Mouse (Mus musculus): ENCODE data around the gene Pdcl3. TPM values are rescaled to one million over a fixed set of nuclear protein-coding genes. Genes with fewer than 3 reads are reported as not detected.

Gene Pdcl3
- polyA plus RNA-seq (2015; fragmentation: Nextera tagmentation; extraction: Ambion mirVana) = 161 and 168 TPM in 2 replicates

GRCm38 (mm10) chr1:38985308-38985707 is at the start of gene Pdcl3:
Gene Pdcl3 (plus strand): TSS chr1:38985608.

GRCm38 (mm10) chr1:38938849-38939248 is 46.6 kb upstream of the Pdcl3 start, which contains the start of gene Nms:
Gene Nms (plus strand): TSS chr1:38939149.

Other genes starting within 250 kb of the Pdcl3 start
- 1.7 and 3.7 TPM in 2 replicates for gene Lonrf2, start 148.9 kb upstream of the Pdcl3 start, polyA plus RNA-seq (2015; fragmentation: Nextera tagmentation; extraction: Ambion mirVana)
- 4.5 and 6.5 TPM in 2 replicates for gene Chst10, start 87.4 kb upstream of the Pdcl3 start, polyA plus RNA-seq (2015; fragmentation: Nextera tagmentation; extraction: Ambion mirVana)
- gene Nms, start 46.5 kb upstream of the Pdcl3 start, polyA plus RNA-seq (2015; fragmentation: Nextera tagmentation; extraction: Ambion mirVana) = not detected in 2 replicates
- gene Npas2, start 208.1 kb downstream of the Pdcl3 start, polyA plus RNA-seq (2015; fragmentation: Nextera tagmentation; extraction: Ambion mirVana) = 2.8 and 4.4 TPM in 2 replicates

All from adrenal gland, postnatal 0 days (tissue).